Mouse (Mus musculus): ENCODE measurements around the gene Zfp560. TPM values are rescaled to one million over a fixed set of nuclear protein-coding genes. Genes with fewer than 3 reads are reported as not detected.

Gene Zfp560
- polyA plus RNA-seq, 1 experiment from 2014 or later, result 13.7 TPM

Other genes starting within 250 kb of the Zfp560 start
- not detected in 2 replicates for gene Olfr870, start 211.1 kb downstream of the Zfp560 start, polyA plus RNA-seq (2016; fragmentation: Nextera tagmentation; extraction: Ambion mirVana)
- not detected in 2 replicates for gene Olfr871, start 173.0 kb downstream of the Zfp560 start, polyA plus RNA-seq (2016; fragmentation: Nextera tagmentation; extraction: Ambion mirVana)
- not detected in 2 replicates for gene Olfr872, start 148.1 kb downstream of the Zfp560 start, polyA plus RNA-seq (2016; fragmentation: Nextera tagmentation; extraction: Ambion mirVana)
- gene Olfr39, start 102.8 kb downstream of the Zfp560 start, polyA plus RNA-seq (2016; fragmentation: Nextera tagmentation; extraction: Ambion mirVana), result not detected in 2 replicates
- not detected in 2 replicates for gene Olfr873, start 86.6 kb downstream of the Zfp560 start, polyA plus RNA-seq (2016; fragmentation: Nextera tagmentation; extraction: Ambion mirVana)
- gene Olfr18, start 49.1 kb downstream of the Zfp560 start, polyA plus RNA-seq (2016; fragmentation: Nextera tagmentation; extraction: Ambion mirVana), result not detected in 2 replicates
- 8.5 TPM in 2 replicates for gene Zfp26, start 75.0 kb upstream of the Zfp560 start, polyA plus RNA-seq (2016; fragmentation: Nextera tagmentation; extraction: Ambion mirVana)
- 8.2 and 8.7 TPM in 2 replicates for gene Zfp426, start 107.6 kb upstream of the Zfp560 start, polyA plus RNA-seq (2016; fragmentation: Nextera tagmentation; extraction: Ambion mirVana)
- gene Zfp266, start 136.2 kb upstream of the Zfp560 start, polyA plus RNA-seq (2016; fragmentation: Nextera tagmentation; extraction: Ambion mirVana), result 27.1 and 27.8 TPM in 2 replicates
- 3.5 and 4.4 TPM in 2 replicates for gene Zfp846, start 196.1 kb upstream of the Zfp560 start, polyA plus RNA-seq (2016; fragmentation: Nextera tagmentation; extraction: Ambion mirVana)

All from liver, embryonic 12.5 days (tissue).